Mouse (Mus musculus): ENCODE results near the gene Qrich2.
A peak's percentile ranks its signal among the peaks of the same experiment; 100 is the strongest.

GRCm38 (mm10) chr11:116490232-116491107 is 24.4 kb upstream of the Qrich2 start:
- TF ChIP-seq GABPA (IDR thresholded peaks at IDR 0.05; ENCODE audit: insufficient replicate concordance, low read depth, low read length): peak; percentile 62; the same call in 1 of the 2 replicates
- TF ChIP-seq EP300 (IDR thresholded peaks at IDR 0.05; ENCODE audit: low read length): no peak
- no peak for TF ChIP-seq CTCF (conservative IDR thresholded peaks at IDR 0.05 in 1 of 2, IDR thresholded peaks at IDR 0.05 in 1 of 2; ENCODE audit: low read depth in 2 of 2, low read length in 2 of 2)
- TF ChIP-seq MEF2A (IDR thresholded peaks at IDR 0.05; ENCODE audit: borderline replicate concordance, low read depth, low read length): 0 out of 2 replicates have a peak, but pooled peaks have one; percentile 4

Measured in CH12.LX (cell line).